1 mouse cellular context compared by ENCODE assay signal in the genomic region with DNA sequence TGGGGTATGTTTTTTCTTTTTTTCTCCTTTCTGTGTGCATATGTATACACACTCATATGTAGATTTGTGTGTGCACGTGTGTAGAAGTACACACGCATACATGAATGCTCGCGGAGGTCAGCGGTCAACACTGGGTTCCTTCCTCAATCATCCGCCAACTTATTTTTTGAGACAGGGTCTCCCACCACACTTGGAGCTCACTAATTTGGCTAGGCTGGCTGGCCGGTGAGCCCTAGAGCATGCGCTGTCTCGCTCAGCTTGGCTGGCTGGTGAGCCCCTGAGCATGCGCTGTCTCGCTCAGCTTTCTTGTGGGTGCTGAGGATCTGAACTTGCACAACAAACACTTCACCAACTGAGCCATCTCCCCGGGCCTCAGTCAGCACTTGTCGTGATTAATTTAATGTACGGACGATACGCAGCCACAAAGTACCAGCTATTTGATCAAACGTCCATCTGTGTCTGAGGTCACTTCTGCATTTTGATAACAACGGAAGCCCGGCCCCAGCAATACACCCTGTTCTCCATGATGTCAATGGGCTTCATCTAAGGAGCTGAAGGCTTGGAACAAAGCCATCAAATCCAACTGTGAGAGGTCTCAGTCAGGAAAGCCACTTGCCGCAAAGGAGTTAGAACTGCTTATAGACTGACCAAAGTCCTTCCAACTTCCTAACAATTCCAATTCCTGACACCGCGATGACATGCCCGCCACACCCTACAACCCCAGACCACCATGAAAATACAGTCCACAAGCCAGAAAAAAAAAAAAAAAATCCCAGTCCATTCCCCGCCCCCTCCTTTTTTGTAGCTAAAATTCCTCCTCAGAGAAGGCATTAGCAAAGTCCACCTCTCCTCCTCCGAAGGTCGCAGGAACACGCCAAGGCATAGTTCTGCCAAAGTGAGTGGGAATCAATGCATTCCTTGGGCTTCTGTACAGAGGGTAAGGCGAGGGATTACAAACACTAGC.
A peak's percentile ranks its signal among the peaks of the same experiment; 100 is the strongest.
TF ChIP-seq lines count a peak whose summit lies in the region.

No protein-coding gene starts in this region.

TF ChIP-seq in MEL, 35 proteins besides CTCF, POLR2A, EP300 and RAD21 (continued from another document):
- TF ChIP-seq MXI1 (IDR thresholded peaks at IDR 0.05; ENCODE audit: low read depth, low read length), result 0 out of 2 replicates have a peak, but pooled peaks have one; percentile 64
- no peak for TF ChIP-seq ZC3H11A (IDR thresholded peaks at IDR 0.05; ENCODE audit: low read depth, low read length)
- TF ChIP-seq GATA1 (IDR thresholded peaks at IDR 0.05; ENCODE audit: low read depth, low read length), result peak; percentile 50; the same call in 1 of the 2 replicates
- TF ChIP-seq E2F4 (IDR thresholded peaks at IDR 0.05; ENCODE audit: borderline replicate concordance, low read depth, low read length), result no peak
- TF ChIP-seq MYB (IDR thresholded peaks at IDR 0.05; ENCODE audit: low read depth, low read length), result peak; percentile 25; the same call in 1 of the 2 replicates
- peak; percentile 57 for TF ChIP-seq ETS1 (IDR thresholded peaks at IDR 0.05; ENCODE audit: low read depth, low read length)
- TF ChIP-seq SMC3 (IDR thresholded peaks at IDR 0.05; ENCODE audit: low read depth, low read length), result no peak
- no peak for TF ChIP-seq MAFK (IDR thresholded peaks at IDR 0.05; ENCODE audit: borderline replicate concordance, low read depth, low read length)
- no peak for TF ChIP-seq JUND (IDR thresholded peaks at IDR 0.05; ENCODE audit: low read depth, low read length)
- no peak for TF ChIP-seq RCOR1 (IDR thresholded peaks at IDR 0.05; ENCODE audit: low read depth, low read length)
- TF ChIP-seq ZMIZ1 (IDR thresholded peaks at IDR 0.05; ENCODE audit: low read depth, low read length), result peak; percentile 73
- 0 out of 2 replicates have a peak, but pooled peaks have one; percentile 14 for TF ChIP-seq USF1 (IDR thresholded peaks at IDR 0.05; ENCODE audit: low read depth, low read length)
- TF ChIP-seq POLR2AphosphoS2 (IDR thresholded peaks at IDR 0.05; ENCODE audit: low read length), result peak; percentile 40; the same call in 1 of the 2 replicates
- no peak for TF ChIP-seq CHD1 (IDR thresholded peaks at IDR 0.05; ENCODE audit: low read depth, low read length)
- TF ChIP-seq NELFE (IDR thresholded peaks at IDR 0.05; ENCODE audit: low read depth, low read length), result peak; percentile 77
- TF ChIP-seq MYC (IDR thresholded peaks at IDR 0.05; ENCODE audit: low read depth, low read length), result peak; percentile 69; the same call in 1 of the 2 replicates
- TF ChIP-seq ZKSCAN1 (IDR thresholded peaks at IDR 0.05; ENCODE audit: low read depth, low read length), result no peak
- peak; percentile 75; the same call in 1 of the 2 replicates for TF ChIP-seq MAX (IDR thresholded peaks at IDR 0.05; ENCODE audit: low read length)
- no peak for TF ChIP-seq USF2 (IDR thresholded peaks at IDR 0.05; ENCODE audit: borderline replicate concordance in 1 of 2, insufficient read depth in 1 of 2, low read depth in 1 of 2, low read length in 2 of 2)
- TF ChIP-seq ELF1 (IDR thresholded peaks at IDR 0.05; ENCODE audit: low read depth, low read length), result 0 out of 2 replicates have a peak, but pooled peaks have one; percentile 23
- TF ChIP-seq UBTF (IDR thresholded peaks at IDR 0.05; ENCODE audit: borderline replicate concordance, insufficient read depth, low read depth, low read length), result no peak
- peak; percentile 11; the same call in 1 of the 2 replicates for TF ChIP-seq TAL1 (IDR thresholded peaks at IDR 0.05; ENCODE audit: low read length)
- TF ChIP-seq TCF12 (IDR thresholded peaks at IDR 0.05; ENCODE audit: low read depth, low read length), result peak; percentile 23; the same call in 1 of the 2 replicates
- peak; percentile 95 for TF ChIP-seq NRF1 (IDR thresholded peaks at IDR 0.05; ENCODE audit: insufficient read depth, low read depth, low read length, poor library complexity, severe bottlenecking)
- TF ChIP-seq KAT2A (conservative IDR thresholded peaks at IDR 0.05; ENCODE audit: low read depth, low read length), result no peak
- TF ChIP-seq CHD2 (IDR thresholded peaks at IDR 0.05; ENCODE audit: low read length), result no peak
